Mouse (Mus musculus) embryo, embryonic 10.5 days (tissue): ENCODE results near the gene Fgf8.

Experiments
- DNase-seq: peaks from one replicate; pipeline ENCODE4 v3.0.0-alpha.2; 2015; ENCODE audit warnings: low spot score

Gene Fgf8

GRCm38 (mm10) chr19:45742218-45742983 lies at the start of gene Fgf8:
TSS of gene Fgf8 (minus strand) at chr19:45742915.
- no peak for DNase-seq

GRCm38 (mm10) chr19:45792404-45792803 lies 49.7 kb upstream of the Fgf8 start:
- DNase-seq = no peak

GRCm38 (mm10) chr19:45789888-45790874 lies 47.5 kb upstream of the Fgf8 start:
- no peak for DNase-seq

- no peak for DNase-seq
Measured at GRCm38 (mm10) chr19:45789365-45789764, 46.6 kb upstream of the Fgf8 start.

GRCm38 (mm10) chr19:45788337-45788736 lies 45.6 kb upstream of the Fgf8 start:
- DNase-seq = no peak

GRCm38 (mm10) chr19:45787450-45787849 lies 44.7 kb upstream of the Fgf8 start:
- DNase-seq = no peak

- no peak for DNase-seq
Measured at GRCm38 (mm10) chr19:45785470-45785869, 42.8 kb upstream of the Fgf8 start.

GRCm38 (mm10) chr19:45783933-45784576 lies 41.3 kb upstream of the Fgf8 start:
- DNase-seq = no peak

GRCm38 (mm10) chr19:45783181-45783932 lies 40.6 kb upstream of the Fgf8 start, which contains the start of gene Mgea5:
TSS of gene Mgea5 (minus strand) at chr19:45783837.
- DNase-seq = peak; percentile 99

- DNase-seq = peak; percentile 79
Measured at GRCm38 (mm10) chr19:45782315-45783001, 39.7 kb upstream of the Fgf8 start.

GRCm38 (mm10) chr19:45781676-45782075 lies 39.0 kb upstream of the Fgf8 start:
- no peak for DNase-seq

- no peak for DNase-seq
Measured at GRCm38 (mm10) chr19:45780350-45780915, 37.7 kb upstream of the Fgf8 start.

GRCm38 (mm10) chr19:45775486-45775885 lies 32.8 kb upstream of the Fgf8 start:
- DNase-seq = no peak

GRCm38 (mm10) chr19:45771501-45771900 lies 28.8 kb upstream of the Fgf8 start:
- DNase-seq = no peak

- no peak for DNase-seq
Measured at GRCm38 (mm10) chr19:45760810-45761209, 18.1 kb upstream of the Fgf8 start.

- DNase-seq = no peak
Measured at GRCm38 (mm10) chr19:45758671-45759070, 16.0 kb upstream of the Fgf8 start.

GRCm38 (mm10) chr19:45753551-45753950 lies 10.8 kb upstream of the Fgf8 start:
- no peak for DNase-seq

GRCm38 (mm10) chr19:45751881-45752280 lies 9.2 kb upstream of the Fgf8 start:
- no peak for DNase-seq

- DNase-seq = peak; percentile 93
Measured at GRCm38 (mm10) chr19:45749243-45750043, 6.7 kb upstream of the Fgf8 start, which contains the start of gene Npm3. TSS of gene Npm3 (minus strand) at chr19:45749591.
